Mouse (Mus musculus) CH12.LX (cell line): ENCODE results near the gene Alpk1. TPM values are rescaled to one million over a fixed set of nuclear protein-coding genes. Genes with fewer than 3 reads are reported as not detected.

Source experiments
- DNase-seq: peaks from one replicate; pipeline ENCODE4 v3.0.0-alpha.2; 2013; ENCODE audit errors: extremely low read depth
- H3K27ac ChIP-seq: 2 replicates; pipeline ENCODE4 v1.5.1; 2012; ENCODE audit warnings: low read depth, mild to moderate bottlenecking, control low read depth, moderate library complexity; ENCODE audit not compliant: insufficient read depth
- H3K27me3 ChIP-seq: replicated peaks from 2 replicates; pipeline ENCODE3; 2012; ENCODE audit warnings: inconsistent platforms
- H3K36me3 ChIP-seq, 2 experiments: replicated peaks in 1 of 2; 2 replicates each; pipeline versions ENCODE3 to v1.6.1; 2012; ENCODE audit warnings: inconsistent platforms in 1 of 2, low read length in 1 of 2, mild to moderate bottlenecking in 1 of 2, mixed read lengths in 1 of 2, moderate library complexity in 1 of 2; ENCODE audit not compliant: control insufficient read depth in 1 of 2, insufficient read depth in 1 of 2
- H3K4me1 ChIP-seq, 2 experiments: 2 replicates each; pipeline ENCODE4 v1.6.1; 2012; ENCODE audit warnings: inconsistent platforms in 1 of 2, moderate library complexity in 1 of 2; ENCODE audit not compliant: insufficient read depth in 2 of 2, control insufficient read depth in 1 of 2
- H3K4me2 ChIP-seq: 2 replicates; pipeline ENCODE4 v1.6.1; 2012; ENCODE audit warnings: low read depth, mild to moderate bottlenecking, control low read depth; ENCODE audit not compliant: poor library complexity, insufficient read depth, severe bottlenecking
- H3K4me3 ChIP-seq, 3 experiments: fragments of 150-350 bp in 1 of 3; sonication (generic) in 1 of 3; replicated peaks in 1 of 3; 2 replicates each; pipeline versions ENCODE3 to v1.5.1; 2011 to 2012; ENCODE audit warnings: low read depth in 2 of 3, low read length in 2 of 3, mild to moderate bottlenecking in 2 of 3, moderate library complexity in 2 of 3, control low read depth in 1 of 3, improper control_type of control experiment in 1 of 3, inconsistent platforms in 1 of 3, mixed read lengths in 1 of 3; ENCODE audit not compliant: poor library complexity in 1 of 3
- H3K79me2 ChIP-seq: replicated peaks from 2 replicates; pipeline ENCODE4 v1.6.1; 2012; ENCODE audit warnings: mild to moderate bottlenecking, moderate library complexity; ENCODE audit not compliant: control insufficient read depth, poor library complexity, insufficient read depth, severe bottlenecking; ENCODE audit errors: extremely low read depth
- H3K9ac ChIP-seq: 2 replicates; pipeline ENCODE4 v1.6.1; 2012; ENCODE audit warnings: low read depth, mild to moderate bottlenecking, control low read depth, moderate library complexity; ENCODE audit not compliant: insufficient read depth
- H3K9me3 ChIP-seq: replicated peaks from 2 replicates; pipeline ENCODE3; 2012; ENCODE audit warnings: low read length, inconsistent platforms, mixed read lengths
- CHD1 ChIP-seq: IDR thresholded peaks from 2 replicates; pipeline ENCODE4 v1.6.1; 2012; ENCODE audit warnings: low read depth, low read length, improper control_type of control experiment, inconsistent platforms
- CTCF ChIP-seq, 2 experiments: IDR thresholded peaks in 1 of 2; conservative IDR thresholded peaks in 1 of 2; 2 replicates each; pipeline ENCODE4 v1.5.1; 2011 to 2012; ENCODE audit warnings: low read depth in 2 of 2, low read length in 2 of 2, improper control_type of control experiment in 1 of 2, inconsistent platforms in 1 of 2, mild to moderate bottlenecking in 1 of 2, moderate library complexity in 1 of 2
- ELF1 ChIP-seq: IDR thresholded peaks from 2 replicates; pipeline ENCODE4 v1.6.1; 2014; ENCODE audit warnings: low read depth, mild to moderate bottlenecking, inconsistent platforms, low read length, improper control_type of control experiment
- EP300 ChIP-seq: IDR thresholded peaks from 2 replicates; pipeline ENCODE4 v1.6.1; 2011; ENCODE audit warnings: low read length, improper control_type of control experiment
- HCFC1 ChIP-seq: IDR thresholded peaks from 2 replicates; pipeline ENCODE4 v1.6.1; 2012; ENCODE audit warnings: low read depth, mild to moderate bottlenecking, inconsistent platforms, low read length, improper control_type of control experiment
- IRF4 ChIP-seq: IDR thresholded peaks from 2 replicates; pipeline ENCODE4 v1.6.1; 2014; ENCODE audit warnings: low read depth, mild to moderate bottlenecking, inconsistent platforms, low read length, improper control_type of control experiment
- JUN ChIP-seq: IDR thresholded peaks from 2 replicates; pipeline ENCODE4 v1.6.1; 2011; ENCODE audit warnings: low read depth, mild to moderate bottlenecking, low read length, improper control_type of control experiment, moderate library complexity; ENCODE audit not compliant: insufficient read depth
- JUND ChIP-seq: conservative IDR thresholded peaks from 2 replicates; pipeline ENCODE4 v1.6.1; 2011; ENCODE audit warnings: low read depth, low read length, improper control_type of control experiment
- MAFK ChIP-seq: IDR thresholded peaks from 2 replicates; pipeline ENCODE4 v1.6.1; 2011; ENCODE audit warnings: low read length, improper control_type of control experiment; ENCODE audit not compliant: insufficient replicate concordance
- MAX ChIP-seq: IDR thresholded peaks from 2 replicates; pipeline ENCODE4 v1.6.1; 2011; ENCODE audit warnings: low read length, improper control_type of control experiment
- MEF2A ChIP-seq: IDR thresholded peaks from 2 replicates; pipeline ENCODE4 v1.6.1; 2014; ENCODE audit warnings: low read depth, mild to moderate bottlenecking, inconsistent platforms, low read length, improper control_type of control experiment, borderline replicate concordance
- MXI1 ChIP-seq: IDR thresholded peaks from 2 replicates; pipeline ENCODE4 v1.6.1; 2011; ENCODE audit warnings: mild to moderate bottlenecking, low read depth, low read length, improper control_type of control experiment
- NRF1 ChIP-seq: IDR thresholded peaks from 2 replicates; pipeline ENCODE4 v1.6.1; 2014; ENCODE audit warnings: low read depth, mild to moderate bottlenecking, inconsistent platforms, low read length, improper control_type of control experiment, moderate library complexity
- PAX5 ChIP-seq: IDR thresholded peaks from 2 replicates; pipeline ENCODE4 v1.6.1; 2012; ENCODE audit warnings: low read length, inconsistent platforms, mixed read lengths
- POLR2A ChIP-seq: IDR thresholded peaks from 2 replicates; pipeline ENCODE4 v1.6.1; 2011; ENCODE audit warnings: low read depth, mild to moderate bottlenecking, improper control_type of control experiment, low read length
- RAD21 ChIP-seq: IDR thresholded peaks from 2 replicates; pipeline ENCODE4 v1.6.1; 2011; ENCODE audit warnings: low read depth, mild to moderate bottlenecking, low read length, improper control_type of control experiment, moderate library complexity
- RCOR1 ChIP-seq: conservative IDR thresholded peaks from 2 replicates; pipeline ENCODE4 v1.6.1; 2012; ENCODE audit warnings: low read depth, mild to moderate bottlenecking, inconsistent platforms, low read length, improper control_type of control experiment
- SMC3 ChIP-seq: IDR thresholded peaks from 2 replicates; pipeline ENCODE4 v1.6.1; 2011; ENCODE audit warnings: low read depth, low read length, improper control_type of control experiment
- TBP ChIP-seq: conservative IDR thresholded peaks from 2 replicates; pipeline ENCODE4 v1.6.1; 2011; ENCODE audit warnings: low read depth, low read length, improper control_type of control experiment
- USF1 ChIP-seq: IDR thresholded peaks from 2 replicates; pipeline ENCODE4 v1.6.1; 2014; ENCODE audit warnings: low read depth, mild to moderate bottlenecking, inconsistent platforms, low read length, improper control_type of control experiment
- USF2 ChIP-seq: conservative IDR thresholded peaks from 2 replicates; pipeline ENCODE4 v1.6.1; 2011; ENCODE audit warnings: low read depth, low read length, improper control_type of control experiment
- ZMIZ1 ChIP-seq: IDR thresholded peaks from 2 replicates; pipeline ENCODE4 v1.6.1; 2012; ENCODE audit warnings: low read depth, mild to moderate bottlenecking, inconsistent platforms, low read length, improper control_type of control experiment
- ZNF384 ChIP-seq: IDR thresholded peaks from 2 replicates; pipeline ENCODE4 v1.6.1; 2012; ENCODE audit warnings: low read depth, low read length, improper control_type of control experiment, inconsistent platforms
- dilution Hi-C: fragments of 300-500 bp; cut with MboI; formaldehyde crosslinking; loops from 2 replicates; pipeline ENCODE4 v1.14.3; 2020; ENCODE audit warnings: low sequenced_read_pairs; ENCODE audit not compliant: extremely low pct_unique_long_range_greater_than_20kb, extremely low pct_ligation_motif_present
- in situ Hi-C: fragments of 300-500 bp; cut with MboI; formaldehyde crosslinking; loops from 3 replicates; pipeline ENCODE4 v1.14.3; 2019; ENCODE audit warnings: low sequenced_read_pairs, low pct_ligation_motif_present, low pct_unique_long_range_greater_than_20kb, mixed read lengths
- polyA plus RNA-seq: library from polyadenylated mRNA; unstranded; fragments of >175 nt; gene quantifications from 2 replicates; pipeline ENCODE4 v1.2.1, GENCODE M21; 2012; ENCODE audit warnings: low read depth; ENCODE audit not compliant: insufficient read length
- total RNA-seq, 2 experiments: library from RNA; depleted of rRNA; stranded (reverse); fragments of 300-350 nt in 1 of 2; fragments of >200 nt in 1 of 2; gene quantifications; 2 replicates each; pipeline ENCODE4 v1.2.3; 2012 to 2014

Alpk1 gene
- total and polyA plus RNA-seq, 3 experiments, result 1.4 to 1.8 (median 1.5) TPM

GRCm38 (mm10) chr3:127661646-127662531 is 118.4 kb downstream of the Alpk1 start:
- Histone ChIP-seq H3K4me2 (no peak overlapping the region), H3K36me3 (no peaks in the 10 kb centered on the region), H3K79me2 (no peaks in the 10 kb centered on the region), H3K9ac (no peak overlapping the region), H3K9me3 (no peaks in the 10 kb centered on the region), H3K4me1 (peaks cover 0 to 3% of the 10 kb centered on the region in 2 experiments; a peak in 1 of 4 replicates)
- in situ Hi-C loops (no loop called here), dilution Hi-C loops (no loop called here)
- TF ChIP-seq SMC3 (no peak), ZMIZ1 (no peak), JUND (no peak), MAX (no peak), NRF1 (no peak), RCOR1 (no peak), EP300 (no peak), IRF4 (no peak), JUN (no peak), RAD21 (no peak), PAX5 (no peak), MXI1 (no peak), CHD1 (no peak), POLR2A (no peak), MEF2A (no peak), HCFC1 (no peak), TBP (no peak), CTCF (conservative IDR thresholded peaks at IDR 0.05 in 1 of 2, IDR thresholded peaks at IDR 0.05 in 1 of 2; ENCODE audit: low read depth in 2 of 2, low read length in 2 of 2) (no peak), USF2 (no peak), ZNF384 (no peak)
- TF ChIP-seq, all 38 proteins: peak for 0
- Histone ChIP-seq H3K4me3 (no peak overlapping the region), H3K27ac (no peak overlapping the region), H3K27me3 (no peaks in the 10 kb centered on the region)
- no peak for DNase-seq

- no peaks in the 10 kb centered on the region for H3K9me3 ChIP-seq
- no peak for DNase-seq
- H3K4me3 ChIP-seq, result no peak overlapping the region
- no peaks in the 10 kb centered on the region for H3K36me3 ChIP-seq
- no peaks in the 10 kb centered on the region for H3K79me2 ChIP-seq
- in situ Hi-C loops, result no loop called here
- peaks cover 0 to 3% of the 10 kb centered on the region in 2 experiments; a peak in 1 of 4 replicates for H3K4me1 ChIP-seq
- no peak overlapping the region for H3K4me2 ChIP-seq
- TF ChIP-seq ZMIZ1 (no peak), USF1 (no peak), EP300 (no peak), RAD21 (no peak), MAFK (no peak), TBP (no peak), ELF1 (no peak), SMC3 (no peak), USF2 (no peak), ZNF384 (no peak)
- H3K27me3 ChIP-seq, result no peaks in the 10 kb centered on the region
- H3K9ac ChIP-seq, result no peak overlapping the region
- dilution Hi-C loops, result no loop called here
- no peak overlapping the region for H3K27ac ChIP-seq
Measured at GRCm38 (mm10) chr3:127660712-127661111, 119.6 kb downstream of the Alpk1 start.
